Mouse (Mus musculus): ENCODE data around the gene Smad3.

GRCm38 (mm10) chr9:63754556-63755510, 3.0 kb downstream of the Smad3 start:
- TF ChIP-seq CTCF (IDR thresholded peaks at IDR 0.05; ENCODE audit: low read depth) = no peak
- no peak for TF ChIP-seq EP300 (optimal IDR thresholded peaks at IDR 0.05)

All from stomach, postnatal 0 days (tissue).